Mouse (Mus musculus): ENCODE measurements at regions not wholly inside any gene's neighbourhood (a gene's known extent, or its start where the extent isn't known, plus 50 kb on each side); places are given as distances from the start of the nearest gene placed in this dataset.

GRCm38 (mm10) chr2:166266507-166266906 lies 111.0 kb upstream of the Sulf2 start:
- H3K36me3 ChIP-seq (ENCODE audit: control insufficient read depth, insufficient read depth, low read length): no peaks in the 10 kb centered on the region
- H3K27me3 ChIP-seq (ENCODE audit: control insufficient read depth, insufficient read depth, low read length): no peaks in the 10 kb centered on the region
- TF ChIP-seq CTCF (IDR thresholded peaks at IDR 0.05; ENCODE audit: control insufficient read depth, insufficient read depth, insufficient replicate concordance, low read depth, low read length) (no peak), POLR2A (IDR thresholded peaks at IDR 0.05; ENCODE audit: control insufficient read depth, low read depth, low read length) (no peak)
- H3K4me3 ChIP-seq (ENCODE audit: control insufficient read depth, low read depth, low read length): no peak overlapping the region
- no peak overlapping the region for H3K27ac ChIP-seq (ENCODE audit: control insufficient read depth, insufficient read depth, low read depth, low read length)
- no peaks in the 10 kb centered on the region for H3K4me1 ChIP-seq (ENCODE audit: control insufficient read depth, insufficient read depth, low read length)

- Histone ChIP-seq H3K4me3 (ENCODE audit: control insufficient read depth, low read depth, low read length) (no peak overlapping the region), H3K27me3 (ENCODE audit: control insufficient read depth, insufficient read depth, low read length) (no peaks in the 10 kb centered on the region), H3K4me1 (ENCODE audit: control insufficient read depth, insufficient read depth, low read length) (no peaks in the 10 kb centered on the region), H3K36me3 (ENCODE audit: control insufficient read depth, insufficient read depth, low read length) (no peaks in the 10 kb centered on the region), H3K27ac (ENCODE audit: control insufficient read depth, insufficient read depth, low read depth, low read length) (no peak overlapping the region)
- TF ChIP-seq CTCF (IDR thresholded peaks at IDR 0.05; ENCODE audit: control insufficient read depth, insufficient read depth, insufficient replicate concordance, low read depth, low read length) (no peak), POLR2A (IDR thresholded peaks at IDR 0.05; ENCODE audit: control insufficient read depth, low read depth, low read length) (no peak)
Observed at GRCm38 (mm10) chr2:166264756-166265155, 109.3 kb upstream of the Sulf2 start.

- Histone ChIP-seq H3K4me3 (ENCODE audit: control insufficient read depth, low read depth, low read length) (no peak overlapping the region), H3K27me3 (ENCODE audit: control insufficient read depth, insufficient read depth, low read length) (no peaks in the 10 kb centered on the region), H3K4me1 (ENCODE audit: control insufficient read depth, insufficient read depth, low read length) (no peaks in the 10 kb centered on the region), H3K27ac (ENCODE audit: control insufficient read depth, insufficient read depth, low read depth, low read length) (no peak overlapping the region), H3K36me3 (ENCODE audit: control insufficient read depth, insufficient read depth, low read length) (no peaks in the 10 kb centered on the region)
- TF ChIP-seq CTCF (IDR thresholded peaks at IDR 0.05; ENCODE audit: control insufficient read depth, insufficient read depth, insufficient replicate concordance, low read depth, low read length) (no peak), POLR2A (IDR thresholded peaks at IDR 0.05; ENCODE audit: control insufficient read depth, low read depth, low read length) (no peak)
Observed at GRCm38 (mm10) chr2:166261799-166262198, 106.3 kb upstream of the Sulf2 start.

- no peaks in the 10 kb centered on the region for H3K27me3 ChIP-seq (ENCODE audit: control insufficient read depth, insufficient read depth, low read length)
- no peaks in the 10 kb centered on the region for H3K4me1 ChIP-seq (ENCODE audit: control insufficient read depth, insufficient read depth, low read length)
- H3K27ac ChIP-seq (ENCODE audit: control insufficient read depth, insufficient read depth, low read depth, low read length): no peak overlapping the region
Observed at GRCm38 (mm10) chr2:166261065-166261464, 105.6 kb upstream of the Sulf2 start.

GRCm38 (mm10) chr2:166258771-166259180 lies 103.3 kb upstream of the Sulf2 start:
- H3K4me3 ChIP-seq (ENCODE audit: control insufficient read depth, low read depth, low read length): peak overlapping the region; percentile 43
- no peaks in the 10 kb centered on the region for H3K4me1 ChIP-seq (ENCODE audit: control insufficient read depth, insufficient read depth, low read length)
- no peaks in the 10 kb centered on the region for H3K36me3 ChIP-seq (ENCODE audit: control insufficient read depth, insufficient read depth, low read length)
- TF ChIP-seq CTCF (IDR thresholded peaks at IDR 0.05; ENCODE audit: control insufficient read depth, insufficient read depth, insufficient replicate concordance, low read depth, low read length): no peak
- H3K27ac ChIP-seq (ENCODE audit: control insufficient read depth, insufficient read depth, low read depth, low read length): no peak overlapping the region
- H3K27me3 ChIP-seq (ENCODE audit: control insufficient read depth, insufficient read depth, low read length): no peaks in the 10 kb centered on the region

More at GRCm38 (mm10) chr2:166261065-166261464, 105.6 kb upstream of the Sulf2 start:
- H3K36me3 ChIP-seq (ENCODE audit: control insufficient read depth, insufficient read depth, low read length): no peaks in the 10 kb centered on the region
- H3K4me3 ChIP-seq (ENCODE audit: control insufficient read depth, low read depth, low read length): no peak overlapping the region
- no peak for TF ChIP-seq POLR2A (IDR thresholded peaks at IDR 0.05; ENCODE audit: control insufficient read depth, low read depth, low read length)
- TF ChIP-seq CTCF (IDR thresholded peaks at IDR 0.05; ENCODE audit: control insufficient read depth, insufficient read depth, insufficient replicate concordance, low read depth, low read length): no peak

- Histone ChIP-seq H3K27me3 (ENCODE audit: control insufficient read depth, insufficient read depth, low read length) (no peaks in the 10 kb centered on the region), H3K4me1 (ENCODE audit: control insufficient read depth, insufficient read depth, low read length) (no peaks in the 10 kb centered on the region), H3K36me3 (ENCODE audit: control insufficient read depth, insufficient read depth, low read length) (no peaks in the 10 kb centered on the region), H3K27ac (ENCODE audit: control insufficient read depth, insufficient read depth, low read depth, low read length) (no peak overlapping the region), H3K4me3 (ENCODE audit: control insufficient read depth, low read depth, low read length) (peak overlapping the region; percentile 43)
- TF ChIP-seq POLR2A (IDR thresholded peaks at IDR 0.05; ENCODE audit: control insufficient read depth, low read depth, low read length): no peak
- TF ChIP-seq CTCF (IDR thresholded peaks at IDR 0.05; ENCODE audit: control insufficient read depth, insufficient read depth, insufficient replicate concordance, low read depth, low read length): no peak
Observed at GRCm38 (mm10) chr2:166257666-166258065, 102.2 kb upstream of the Sulf2 start.

- Histone ChIP-seq H3K27me3 (ENCODE audit: control insufficient read depth, insufficient read depth, low read length) (no peaks in the 10 kb centered on the region), H3K27ac (ENCODE audit: control insufficient read depth, insufficient read depth, low read depth, low read length) (no peak overlapping the region), H3K36me3 (ENCODE audit: control insufficient read depth, insufficient read depth, low read length) (no peaks in the 10 kb centered on the region), H3K4me1 (ENCODE audit: control insufficient read depth, insufficient read depth, low read length) (no peaks in the 10 kb centered on the region), H3K4me3 (ENCODE audit: control insufficient read depth, low read depth, low read length) (peak overlapping the region; percentile 15; the same call in 1 of the 2 replicates)
- TF ChIP-seq CTCF (IDR thresholded peaks at IDR 0.05; ENCODE audit: control insufficient read depth, insufficient read depth, insufficient replicate concordance, low read depth, low read length) (no peak), POLR2A (IDR thresholded peaks at IDR 0.05; ENCODE audit: control insufficient read depth, low read depth, low read length) (no peak)
Observed at GRCm38 (mm10) chr2:166256193-166256592, 100.7 kb upstream of the Sulf2 start.

GRCm38 (mm10) chr2:166254581-166254980 lies 99.1 kb upstream of the Sulf2 start:
- H3K27me3 ChIP-seq (ENCODE audit: control insufficient read depth, insufficient read depth, low read length): no peaks in the 10 kb centered on the region
- TF ChIP-seq CTCF (IDR thresholded peaks at IDR 0.05; ENCODE audit: control insufficient read depth, insufficient read depth, insufficient replicate concordance, low read depth, low read length): no peak
- TF ChIP-seq POLR2A (IDR thresholded peaks at IDR 0.05; ENCODE audit: control insufficient read depth, low read depth, low read length): no peak
- H3K36me3 ChIP-seq (ENCODE audit: control insufficient read depth, insufficient read depth, low read length): no peaks in the 10 kb centered on the region
- H3K4me3 ChIP-seq (ENCODE audit: control insufficient read depth, low read depth, low read length): no peak overlapping the region
- no peak overlapping the region for H3K27ac ChIP-seq (ENCODE audit: control insufficient read depth, insufficient read depth, low read depth, low read length)
- no peaks in the 10 kb centered on the region for H3K4me1 ChIP-seq (ENCODE audit: control insufficient read depth, insufficient read depth, low read length)
